Mouse (Mus musculus): Measurements from ENCODE around the gene Nin.
"Not testable (repeated sequence)": the region's sequence is repeated elsewhere in the genome, so short reads cannot be mapped to it uniquely, and the experiment has no call there.

Nin gene

GRCm38 (mm10) chr12:70113351-70113750 is at the start of gene Nin:
TSS of gene Nin (minus strand) at chr12:70113717.
- no peak for DNase-seq (ENCODE audit: low spot score)

DNA sequence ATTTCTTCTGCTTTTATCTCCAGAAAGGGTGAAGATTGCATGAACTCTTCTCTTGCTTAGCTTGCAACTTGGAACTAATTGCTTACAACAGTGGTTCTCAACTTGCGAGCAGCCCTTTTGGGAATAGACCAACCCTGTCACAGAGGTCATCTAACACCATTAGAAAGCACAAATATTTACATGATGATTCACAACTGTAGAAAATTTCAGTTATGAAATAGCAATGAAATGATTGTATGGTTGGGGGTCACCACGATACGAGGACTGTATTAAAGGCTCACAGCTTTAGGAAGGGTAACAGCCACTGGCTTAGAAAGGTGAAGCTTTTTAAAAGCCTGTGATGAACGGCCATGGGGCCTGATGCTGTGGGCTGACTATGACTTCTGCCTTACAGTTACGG is 47.5 kb upstream of the Nin start:
- no peak for DNase-seq (ENCODE audit: low spot score)

GRCm38 (mm10) chr12:70157292-70158066 is 44.0 kb upstream of the Nin start:
- DNase-seq (ENCODE audit: low spot score) = no peak

DNA sequence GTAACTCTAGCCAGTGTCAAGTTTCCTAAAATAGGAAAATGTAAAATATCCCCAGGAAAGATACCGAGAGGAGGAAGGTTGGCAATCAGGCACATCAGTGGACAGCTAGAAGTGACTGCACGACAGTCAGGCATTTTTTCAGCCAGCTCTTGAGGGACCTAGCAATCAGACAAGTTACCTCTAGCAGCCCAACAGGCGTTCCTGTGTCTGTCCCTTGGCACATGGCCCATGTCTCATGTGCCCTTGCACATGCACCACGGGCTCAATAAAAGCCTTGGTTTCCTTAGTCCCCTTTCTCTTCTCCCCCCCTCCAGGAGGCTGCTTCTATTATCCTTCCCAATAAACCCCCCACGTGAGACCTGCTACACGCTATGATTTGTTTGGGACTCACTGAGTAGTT is 42.7 kb upstream of the Nin start:
- DNase-seq (ENCODE audit: low spot score) = no peak

DNA sequence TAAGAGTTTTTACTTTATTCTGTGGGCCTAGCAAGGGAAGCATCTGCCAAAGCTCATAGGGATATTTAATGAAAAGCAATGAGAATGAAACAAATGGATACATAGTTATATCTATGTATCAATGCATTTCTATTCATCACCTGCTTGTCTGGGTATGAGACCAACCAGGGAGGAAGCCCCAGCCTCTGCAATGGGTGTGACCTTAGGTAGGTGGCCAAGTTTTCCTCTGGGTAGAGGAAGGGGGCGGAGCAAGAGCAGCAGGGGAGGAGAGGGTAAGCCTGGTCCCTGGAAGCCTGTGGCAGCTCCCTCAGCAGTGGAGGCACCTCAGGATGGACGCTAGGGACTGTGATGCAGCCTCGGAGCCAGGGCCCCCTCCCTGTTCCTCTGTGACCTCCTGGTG is 40.3 kb upstream of the Nin start, which contains the start of gene Abhd12b:
Gene Abhd12b (plus strand): TSS at position 301 of the 400 bp plus-strand sequence.
- no peak for DNase-seq (ENCODE audit: low spot score)

GRCm38 (mm10) chr12:70148631-70149265 is 35.2 kb upstream of the Nin start:
- DNase-seq (ENCODE audit: low spot score) = no peak

- DNase-seq (ENCODE audit: low spot score) = no peak
These were observed 34.6 kb upstream of the Nin start for GRCm38 (mm10) chr12:70147986-70148630.

GRCm38 (mm10) chr12:70145586-70145985 is 32.1 kb upstream of the Nin start:
- no peak for DNase-seq (ENCODE audit: low spot score)

- DNase-seq (ENCODE audit: low spot score) = peak; percentile 55
These were observed 31.3 kb upstream of the Nin start for GRCm38 (mm10) chr12:70144637-70145448.

- not testable (repeated sequence) for DNase-seq (ENCODE audit: low spot score)
These were observed 30.6 kb upstream of the Nin start for GRCm38 (mm10) chr12:70144106-70144587.

DNA sequence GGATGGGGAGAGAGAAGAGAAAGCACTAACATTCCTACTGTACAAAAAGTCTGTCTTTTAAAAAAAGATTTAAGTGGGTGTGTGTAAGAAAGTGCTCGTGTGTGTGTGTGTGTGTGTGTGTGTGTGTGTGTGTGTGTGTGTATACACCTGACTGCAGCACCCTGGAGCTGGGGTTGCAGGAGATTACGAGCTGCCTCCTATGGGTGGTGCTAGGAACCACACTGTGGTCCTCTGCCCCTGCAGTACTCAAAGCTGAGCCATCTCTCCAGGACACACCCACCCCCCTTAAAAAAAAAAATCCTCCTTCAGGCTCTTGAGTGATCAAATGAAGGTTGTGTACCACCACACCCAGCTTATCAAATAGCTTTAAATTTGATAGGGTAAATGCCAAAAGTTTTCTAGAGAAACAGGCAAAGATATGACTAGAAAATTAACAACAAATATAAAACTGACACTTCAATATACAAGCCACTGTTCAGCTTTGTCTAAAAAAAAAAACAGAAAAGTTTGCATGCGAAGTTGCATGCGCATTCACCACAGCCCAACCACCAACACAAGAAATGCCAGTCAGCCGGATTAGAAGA is 27.6 kb upstream of the Nin start:
- no peak for DNase-seq (ENCODE audit: low spot score)

- DNase-seq (ENCODE audit: low spot score) = no peak
These were observed 27.0 kb upstream of the Nin start for GRCm38 (mm10) chr12:70140542-70140941.

- DNase-seq (ENCODE audit: low spot score) = no peak
These were observed 26.4 kb upstream of the Nin start for GRCm38 (mm10) chr12:70139871-70140270.

- no peak for DNase-seq (ENCODE audit: low spot score)
These were observed 24.1 kb upstream of the Nin start for GRCm38 (mm10) chr12:70137626-70138025.

GRCm38 (mm10) chr12:70137095-70137494 is 23.6 kb upstream of the Nin start:
- DNase-seq (ENCODE audit: low spot score) = no peak

DNA sequence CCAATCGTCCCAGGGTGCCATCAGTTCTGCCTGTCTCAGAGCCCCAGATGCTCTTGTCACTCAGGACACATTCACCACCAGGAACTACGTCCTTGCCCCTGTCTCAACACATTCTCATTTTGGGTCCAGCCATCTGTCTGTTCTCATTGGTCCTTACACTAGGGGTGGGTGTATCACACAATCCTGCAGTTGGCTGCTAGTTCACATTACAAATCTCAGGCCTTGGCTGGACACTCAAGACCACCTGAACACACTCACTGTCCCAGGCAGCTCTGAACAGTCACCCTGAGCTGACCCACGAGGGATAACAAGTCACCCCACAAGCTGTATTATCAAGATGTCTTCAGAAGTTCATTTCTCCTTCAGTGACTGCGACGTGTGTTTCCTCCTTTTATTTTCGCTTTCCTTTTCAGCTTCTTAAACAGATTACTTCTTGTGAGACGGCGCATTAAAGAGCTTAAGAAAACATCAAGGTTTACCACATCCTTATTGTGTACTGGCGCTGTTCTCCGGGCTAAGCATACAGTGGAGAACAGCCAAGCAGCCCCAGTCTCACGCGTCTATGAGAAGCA is 22.8 kb upstream of the Nin start:
- DNase-seq (ENCODE audit: low spot score) = no peak

- no peak for DNase-seq (ENCODE audit: low spot score)
These were observed 21.2 kb upstream of the Nin start for GRCm38 (mm10) chr12:70134627-70135235.

DNA sequence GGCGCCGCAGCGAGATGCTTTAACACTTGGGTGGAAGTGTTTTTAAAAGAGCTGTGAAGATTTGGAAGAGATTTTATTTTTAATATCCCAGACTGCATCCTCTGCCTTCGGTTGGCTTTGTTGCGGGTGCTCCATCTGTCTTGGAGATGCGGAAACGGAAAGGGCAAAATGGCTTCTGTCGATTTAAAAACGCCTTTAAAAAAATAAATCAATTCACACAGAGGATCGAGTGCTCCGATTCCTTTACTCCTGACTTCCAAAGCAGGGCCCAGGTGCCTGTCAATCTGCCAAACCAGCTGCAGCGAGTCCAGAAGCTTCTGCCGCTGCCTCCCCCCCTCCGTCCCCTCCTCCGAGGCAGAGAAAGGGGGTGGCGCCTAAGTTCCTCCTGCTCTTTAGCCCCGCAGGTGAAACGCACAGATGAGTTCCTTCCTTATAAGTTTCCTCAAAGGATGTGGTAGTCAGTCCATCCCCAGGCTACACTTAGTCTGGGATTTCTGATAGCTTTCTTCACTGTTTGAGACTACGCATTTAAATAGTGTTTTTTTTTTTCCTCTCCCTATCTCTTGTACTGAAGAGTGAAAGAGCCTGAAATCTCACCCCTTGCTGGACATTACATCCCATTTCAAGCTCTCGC is 17.6 kb upstream of the Nin start:
- DNase-seq (ENCODE audit: low spot score) = no peak

DNA sequence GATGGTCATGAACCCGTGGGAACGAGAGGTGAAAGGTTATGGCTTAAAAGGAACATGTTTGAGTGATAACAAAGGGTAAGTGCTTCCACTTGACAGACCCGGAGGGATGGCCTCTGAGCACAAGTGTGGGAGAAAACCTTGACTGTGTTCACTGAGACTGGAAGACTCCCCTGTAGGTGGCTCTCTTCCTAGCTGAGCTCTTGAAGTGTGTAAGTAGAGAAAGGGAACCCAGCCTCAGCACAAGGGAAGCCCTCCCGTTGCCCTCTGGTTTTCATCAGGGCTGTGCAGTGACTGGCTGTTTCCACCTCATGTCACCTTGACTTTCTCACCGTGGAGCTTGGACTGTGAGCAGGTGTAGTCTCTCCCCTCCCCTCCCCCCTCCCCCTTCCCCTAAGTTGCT is 15.6 kb upstream of the Nin start:
- no peak for DNase-seq (ENCODE audit: low spot score)

- no peak for DNase-seq (ENCODE audit: low spot score)
These were observed 13.1 kb upstream of the Nin start for GRCm38 (mm10) chr12:70126626-70127025.

All from layer of hippocampus, adult 9-10 months (tissue).